Mouse (Mus musculus) thymus, adult 2 months (tissue): ENCODE measurements around the gene Zfp74.

Experiments used
- CTCF ChIP-seq: fragments of 200-500 bp; IDR thresholded peaks from 2 replicates; pipeline ENCODE4 v1.5.1; 2012; ENCODE audit warnings: mild to moderate bottlenecking, control low read depth, low read length, moderate library complexity, borderline replicate concordance; ENCODE audit not compliant: control insufficient read depth, poor library complexity, insufficient read depth; ENCODE audit errors: extremely low read depth
- POLR2A ChIP-seq: fragments of 200-500 bp; IDR thresholded peaks from 2 replicates; pipeline ENCODE4 v1.6.1; 2012; ENCODE audit warnings: mild to moderate bottlenecking, low read length, control low read depth, moderate library complexity; ENCODE audit not compliant: control insufficient read depth, poor library complexity, insufficient read depth; ENCODE audit errors: extremely low read depth

- TF ChIP-seq CTCF (no peak), POLR2A (no peak)
These were observed 5.1 kb upstream of the Zfp74 start for GRCm38 (mm10) chr7:29959004-29959403.
